Mouse (Mus musculus): ENCODE results near the gene Zfp937.
"Not testable (repeated sequence)": the region's sequence is repeated elsewhere in the genome, so short reads cannot be mapped to it uniquely, and the experiment has no call there.

Gene Zfp937

GRCm38 (mm10) chr2:150217600-150218362, at the start of gene Zfp937:
Zfp937 (plus strand) TSS chr2:150218073.
- peak; percentile 70 for DNase-seq (ENCODE audit: low read depth, low spot score)

- no peak for DNase-seq (ENCODE audit: low read depth, low spot score)
Measured at GRCm38 (mm10) chr2:150173833-150174232, 44.0 kb upstream of the Zfp937 start.

GRCm38 (mm10) chr2:150179579-150179978, 38.3 kb upstream of the Zfp937 start, which contains the start of gene Gm10770:
Gm10770 (minus strand) TSS chr2:150179679.
- DNase-seq (ENCODE audit: low read depth, low spot score) = not testable (repeated sequence)

- not testable (repeated sequence) for DNase-seq (ENCODE audit: low read depth, low spot score)
Measured at GRCm38 (mm10) chr2:150181046-150181445, 36.8 kb upstream of the Zfp937 start.

- peak; percentile 96 for DNase-seq (ENCODE audit: low read depth, low spot score)
Measured at GRCm38 (mm10) chr2:150181570-150181999, 36.3 kb upstream of the Zfp937 start, which contains the start of gene Gm14139. Gm14139 (plus strand) TSS chr2:150181755.

- not testable (repeated sequence) for DNase-seq (ENCODE audit: low read depth, low spot score)
Measured at GRCm38 (mm10) chr2:150218363-150218725, 471 bp downstream of the Zfp937 start.

- not testable (repeated sequence) for DNase-seq (ENCODE audit: low read depth, low spot score)
Measured at GRCm38 (mm10) chr2:150223263-150223662, 5.4 kb downstream of the Zfp937 start.

GRCm38 (mm10) chr2:150243211-150243610, 25.3 kb downstream of the Zfp937 start:
- no peak for DNase-seq (ENCODE audit: low read depth, low spot score)

GRCm38 (mm10) chr2:150255491-150255890, 37.6 kb downstream of the Zfp937 start, which contains the start of gene Gm21994:
Gm21994 (minus strand) TSS chr2:150255591.
- not testable (repeated sequence) for DNase-seq (ENCODE audit: low read depth, low spot score)

- DNase-seq (ENCODE audit: low read depth, low spot score) = peak; percentile 79
Measured at GRCm38 (mm10) chr2:150256861-150257260, 39.0 kb downstream of the Zfp937 start.

- peak; percentile 97 for DNase-seq (ENCODE audit: low read depth, low spot score)
Measured at GRCm38 (mm10) chr2:150257291-150257690, 39.4 kb downstream of the Zfp937 start, which contains the start of gene Gm14124. Gm14124 (plus strand) TSS chr2:150257517.

All from R1 (cell line).